Mouse (Mus musculus) small intestine, adult 2 months (tissue): Measurements from ENCODE around the gene Osmr.

ENCODE experiments used
- CTCF ChIP-seq: fragments of 200-500 bp; IDR thresholded peaks from 2 replicates; pipeline ENCODE4 v1.5.1; 2012; ENCODE audit warnings: low read depth, mild to moderate bottlenecking, control low read depth, inconsistent platforms, low read length, moderate library complexity, mixed read lengths; ENCODE audit not compliant: insufficient replicate concordance, insufficient read length; ENCODE audit errors: extremely low read depth
- POLR2A ChIP-seq: fragments of 200-500 bp; IDR thresholded peaks from 2 replicates; pipeline ENCODE4 v1.6.1; 2012; ENCODE audit warnings: low read depth, mild to moderate bottlenecking, control low read depth, inconsistent platforms, low read length, moderate library complexity

DNA sequence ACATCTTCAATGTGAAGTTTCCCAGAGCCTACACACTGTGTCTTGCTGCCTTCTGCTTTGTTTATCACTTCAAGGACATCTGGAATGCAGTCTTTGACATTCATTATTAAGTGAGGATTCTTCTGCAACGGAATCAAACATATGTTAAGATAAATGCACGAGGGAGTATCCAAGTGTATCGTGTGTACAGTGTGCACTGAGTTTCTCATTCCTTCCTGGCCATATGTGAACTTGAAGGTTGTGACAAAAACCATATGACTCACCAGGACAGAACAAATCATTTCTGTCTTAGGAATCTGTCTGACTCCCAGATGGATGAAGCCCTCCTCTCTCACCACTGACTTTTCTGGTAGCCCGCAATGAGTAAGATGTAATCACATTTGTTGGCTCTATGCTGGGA is 59.0 kb downstream of the Osmr start:
- TF ChIP-seq CTCF (no peak), POLR2A (no peak)
